Mouse (Mus musculus) activated CD4-positive, CD25-positive, alpha-beta regulatory T cell, adult 4 months (primary cell): ENCODE results near the gene Ccdc124. TPM values are rescaled to one million over a fixed set of nuclear protein-coding genes. Genes with fewer than 3 reads are reported as not detected.

Source experiments
- ATAC-seq: one replicate; pipeline ENCODE4 v1.8.0; 2017
- polyA plus RNA-seq, 2 experiments: library from polyadenylated mRNA; unstranded; fragments of 100-300 nt; shearing (Covaris generic); gene quantifications; one replicate each; pipeline ENCODE4 v1.2.1; 2017

The Ccdc124 gene
- polyA plus RNA-seq, 2 experiments from 2014 or later: 75.7 to 106 TPM

DNA sequence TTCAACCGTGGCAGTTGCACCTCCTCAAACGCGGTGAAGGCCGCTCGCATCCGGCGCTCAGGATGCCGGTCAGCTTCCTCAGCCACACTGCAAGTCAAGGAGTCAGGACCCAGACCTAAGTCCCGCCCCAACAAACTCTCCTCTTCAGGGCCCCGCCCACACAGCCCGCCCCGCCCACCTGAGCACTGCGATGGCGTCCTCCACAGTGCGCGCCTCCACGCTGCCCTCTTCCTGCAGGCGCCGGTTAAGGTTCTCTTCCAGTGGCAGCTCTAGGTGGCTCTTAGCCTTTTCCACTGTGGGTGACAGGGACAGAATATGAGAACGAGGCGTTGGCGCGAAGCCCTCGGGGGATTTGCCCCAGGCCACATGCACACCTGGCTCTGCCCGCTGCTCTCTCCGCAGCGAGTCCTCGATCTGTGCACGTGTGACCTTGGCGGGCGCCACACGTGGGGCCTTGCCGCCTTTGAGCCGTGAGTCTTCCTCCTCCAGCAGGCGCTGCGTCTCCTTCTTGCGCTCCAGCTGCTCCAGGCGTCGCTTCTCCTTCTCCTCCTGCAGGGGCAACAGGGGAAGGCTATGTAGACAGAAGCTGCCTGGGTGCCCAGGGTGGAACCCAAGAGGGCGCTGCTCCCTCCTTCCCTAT is 5.1 kb downstream of the Ccdc124 start:
- ATAC-seq: no peak

DNA sequence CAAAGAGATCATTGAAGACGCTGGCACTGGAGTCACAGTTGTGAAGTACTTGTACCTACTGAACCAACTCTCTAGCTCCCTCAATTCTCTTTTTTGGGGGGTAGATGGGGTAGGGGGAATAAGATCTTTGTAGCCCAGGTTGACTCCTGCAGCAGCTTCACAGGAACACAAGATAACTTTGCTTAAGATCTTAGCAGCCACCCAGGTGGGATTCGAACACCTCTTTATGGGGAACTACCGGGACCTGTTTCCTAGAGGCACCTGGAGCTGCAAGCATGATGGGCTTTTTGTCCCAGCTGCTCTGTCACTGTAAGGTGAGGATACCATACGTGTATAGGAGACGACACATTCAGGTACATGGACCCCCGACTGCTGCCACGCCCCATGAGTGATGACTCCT is 7.2 kb downstream of the Ccdc124 start:
- no peak for ATAC-seq

DNA sequence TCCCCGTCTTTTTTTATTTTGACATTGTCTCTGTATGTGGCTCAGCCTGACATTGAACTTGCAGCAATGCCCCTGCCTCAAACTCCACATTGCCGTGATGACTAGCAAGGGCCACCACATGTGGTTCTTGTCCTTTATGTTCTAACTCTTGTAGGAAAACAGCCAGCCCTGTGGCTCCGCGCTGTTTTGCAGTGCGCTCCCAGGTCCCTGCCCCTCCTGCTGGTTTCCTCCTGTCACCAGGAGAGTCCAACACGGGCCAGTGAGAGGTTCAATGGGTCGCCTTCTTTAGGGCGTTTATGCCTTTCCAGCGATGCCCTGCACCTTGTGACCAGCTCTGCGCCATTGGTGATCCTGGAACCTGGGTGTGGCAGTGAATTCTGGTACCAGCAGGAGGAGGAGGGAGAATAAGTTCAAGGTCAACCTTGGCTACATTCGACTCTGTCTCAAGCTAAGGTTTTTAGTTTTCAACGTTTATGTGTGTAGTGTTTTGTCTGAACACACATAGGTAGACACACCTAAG is 7.7 kb downstream of the Ccdc124 start:
- ATAC-seq: no peak

DNA sequence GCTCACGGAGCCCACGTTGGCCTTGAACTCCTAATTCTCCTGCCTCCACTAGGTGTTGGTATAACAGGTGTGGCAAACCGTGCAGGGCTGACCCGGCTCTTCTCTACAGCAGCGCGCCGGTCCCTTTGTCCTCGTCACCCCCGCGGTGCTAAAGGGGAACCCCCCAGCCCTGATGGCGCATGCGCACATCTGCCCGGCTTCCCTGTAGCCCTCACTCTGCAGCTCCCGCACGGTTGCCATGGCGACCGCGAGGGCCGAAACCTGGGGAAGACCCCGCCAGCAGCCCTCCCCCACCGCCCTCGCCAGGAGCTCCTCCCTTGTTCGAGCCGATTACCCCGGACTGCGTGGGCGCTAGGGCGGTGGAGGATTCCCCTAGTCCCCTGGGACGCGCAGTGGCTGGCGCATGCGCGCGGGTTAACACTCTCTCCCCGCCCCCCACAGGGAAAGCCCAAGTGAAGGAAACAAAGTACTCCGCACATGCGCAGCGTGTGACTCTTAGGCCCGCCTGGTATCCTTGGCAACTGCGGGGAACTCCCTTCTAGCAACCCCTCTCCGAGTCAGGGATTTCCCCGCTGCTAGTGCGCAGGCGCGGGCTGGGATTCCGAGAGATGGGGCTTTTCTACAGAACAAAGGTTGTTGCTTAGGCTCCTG is 8.3 kb downstream of the Ccdc124 start:
- peak; percentile 81 for ATAC-seq

DNA sequence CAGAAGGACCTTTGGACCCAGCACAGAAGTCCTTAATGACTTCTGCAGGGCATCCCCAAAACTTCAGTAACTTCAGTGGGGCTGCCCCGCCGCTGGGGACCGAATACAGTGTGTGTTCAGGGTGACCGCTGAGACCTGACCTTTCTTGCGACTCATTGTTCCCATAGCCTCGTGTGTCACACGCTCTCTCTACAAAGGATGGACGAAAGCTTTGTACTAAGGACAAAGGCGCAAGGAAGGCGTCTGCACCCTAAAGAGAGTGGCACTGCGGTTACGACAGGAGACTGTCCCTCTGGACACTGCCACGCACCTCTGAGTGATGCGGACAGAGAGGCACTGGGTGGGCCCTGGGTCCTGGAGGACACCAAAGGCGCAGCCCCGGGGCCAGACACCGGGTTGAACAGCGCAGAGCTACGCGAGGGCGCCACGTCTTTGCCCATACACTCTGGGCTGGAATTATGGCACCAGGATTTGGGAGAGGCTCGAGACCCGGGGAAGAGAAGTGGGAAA is 9.0 kb downstream of the Ccdc124 start:
- ATAC-seq: no peak

GRCm38 (mm10) chr8:70863956-70864711 is 9.6 kb downstream of the Ccdc124 start:
- ATAC-seq: no peak

GRCm38 (mm10) chr8:70862824-70863641 is 10.7 kb downstream of the Ccdc124 start, which contains the start of gene Kcnn1:
TSS of gene Kcnn1 (minus strand) at chr8:70863258.
- no peak for ATAC-seq

GRCm38 (mm10) chr8:70857516-70857915 is 16.2 kb downstream of the Ccdc124 start:
- ATAC-seq: no peak

- ATAC-seq: no peak
Measured at GRCm38 (mm10) chr8:70856541-70857197, 17.1 kb downstream of the Ccdc124 start.

DNA sequence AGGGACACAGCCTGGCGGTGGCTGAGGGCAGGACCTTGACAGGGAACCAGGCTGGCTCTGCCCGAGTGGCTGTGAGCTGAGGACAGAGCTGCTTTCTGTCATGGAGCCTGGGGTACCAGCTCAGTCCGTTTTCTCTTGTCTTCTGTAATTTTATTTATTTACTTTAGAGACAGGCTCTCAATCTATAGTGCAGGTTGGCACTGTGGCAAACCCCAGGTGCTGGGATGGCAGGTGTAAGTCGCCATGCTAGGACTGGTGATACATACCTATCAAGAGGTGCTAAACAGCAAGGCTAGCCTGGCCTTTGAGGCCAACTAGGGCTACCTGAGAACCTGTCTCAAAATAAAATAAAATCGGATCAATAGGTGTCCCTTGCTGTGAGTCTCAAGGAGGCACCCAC is 17.7 kb downstream of the Ccdc124 start:
- ATAC-seq: no peak

DNA sequence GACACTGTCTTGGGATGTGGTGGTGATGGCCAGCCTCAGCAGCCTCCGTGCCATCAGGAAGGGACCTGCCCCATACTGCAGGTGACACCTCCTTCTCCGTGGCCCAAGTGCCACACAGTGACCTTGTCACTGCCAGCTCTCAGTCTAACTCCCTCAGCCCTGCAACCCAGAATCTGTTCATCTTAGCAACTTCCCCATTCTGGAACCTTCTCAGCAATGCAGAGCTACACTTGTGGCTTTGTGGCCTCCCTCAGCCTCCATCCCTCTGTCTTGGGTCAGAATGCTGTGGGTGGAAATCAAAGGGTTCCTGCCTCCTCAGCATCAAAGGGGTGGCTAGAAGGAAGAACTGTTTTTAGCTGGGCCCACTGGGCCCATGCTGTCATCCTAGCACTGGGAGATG is 19.9 kb downstream of the Ccdc124 start:
- ATAC-seq: no peak

- ATAC-seq: no peak
Measured at GRCm38 (mm10) chr8:70852595-70853231, 21.0 kb downstream of the Ccdc124 start.

- ATAC-seq: no peak
Measured at GRCm38 (mm10) chr8:70851837-70852236, 21.9 kb downstream of the Ccdc124 start.

DNA sequence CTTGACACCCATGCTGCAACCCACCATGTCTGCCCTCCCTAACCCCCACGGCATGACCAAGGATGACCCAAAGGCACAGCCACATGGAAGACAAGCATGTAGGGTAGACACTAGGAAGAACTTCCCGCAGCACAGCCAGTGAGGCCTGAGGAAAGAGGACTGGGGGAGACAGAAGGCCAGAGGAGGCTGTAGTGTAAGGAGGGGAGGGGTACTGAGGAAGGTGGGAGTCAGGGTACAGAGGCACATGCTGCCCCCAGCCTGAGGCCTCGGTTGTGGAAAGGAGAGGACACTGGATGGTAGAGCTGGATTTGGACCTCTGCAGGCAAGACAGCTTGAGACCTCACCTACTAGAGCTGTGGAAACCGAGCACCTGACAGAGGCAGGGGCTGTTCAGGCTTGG is 22.8 kb downstream of the Ccdc124 start:
- ATAC-seq: no peak

GRCm38 (mm10) chr8:70850132-70850845 is 23.4 kb downstream of the Ccdc124 start:
- ATAC-seq: no peak

DNA sequence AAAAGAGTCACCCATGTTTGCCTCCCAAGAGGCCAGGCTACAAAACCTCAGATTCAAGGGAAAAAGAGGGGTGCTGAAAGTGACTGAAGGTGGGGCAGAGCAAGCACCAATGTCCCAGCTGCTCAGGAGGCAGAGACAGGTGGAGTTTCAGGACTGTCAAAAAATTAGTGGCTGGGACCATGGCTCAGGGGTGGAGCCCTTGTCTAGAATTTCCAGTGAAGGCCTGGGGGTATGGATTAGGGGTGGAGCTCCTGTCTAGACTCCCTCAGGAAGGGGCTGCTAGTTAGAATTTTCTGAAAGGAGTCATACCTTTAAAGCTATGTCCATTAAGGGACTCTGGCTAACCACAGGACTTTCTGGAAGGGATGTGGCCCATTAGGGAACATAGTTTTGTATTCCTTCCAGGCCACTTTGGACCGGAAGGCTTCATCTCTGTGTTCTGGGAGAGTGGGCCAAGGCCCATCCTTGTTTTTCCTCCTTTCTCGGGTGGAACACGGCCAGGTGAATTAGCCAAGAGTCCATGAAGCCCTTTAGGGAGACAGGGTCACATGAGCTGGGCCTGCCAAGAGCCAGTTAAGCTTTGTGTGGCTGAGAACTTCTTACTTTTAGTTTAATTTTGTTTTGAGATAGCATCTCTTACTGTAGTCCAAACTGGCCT is 24.3 kb downstream of the Ccdc124 start:
- ATAC-seq: no peak

DNA sequence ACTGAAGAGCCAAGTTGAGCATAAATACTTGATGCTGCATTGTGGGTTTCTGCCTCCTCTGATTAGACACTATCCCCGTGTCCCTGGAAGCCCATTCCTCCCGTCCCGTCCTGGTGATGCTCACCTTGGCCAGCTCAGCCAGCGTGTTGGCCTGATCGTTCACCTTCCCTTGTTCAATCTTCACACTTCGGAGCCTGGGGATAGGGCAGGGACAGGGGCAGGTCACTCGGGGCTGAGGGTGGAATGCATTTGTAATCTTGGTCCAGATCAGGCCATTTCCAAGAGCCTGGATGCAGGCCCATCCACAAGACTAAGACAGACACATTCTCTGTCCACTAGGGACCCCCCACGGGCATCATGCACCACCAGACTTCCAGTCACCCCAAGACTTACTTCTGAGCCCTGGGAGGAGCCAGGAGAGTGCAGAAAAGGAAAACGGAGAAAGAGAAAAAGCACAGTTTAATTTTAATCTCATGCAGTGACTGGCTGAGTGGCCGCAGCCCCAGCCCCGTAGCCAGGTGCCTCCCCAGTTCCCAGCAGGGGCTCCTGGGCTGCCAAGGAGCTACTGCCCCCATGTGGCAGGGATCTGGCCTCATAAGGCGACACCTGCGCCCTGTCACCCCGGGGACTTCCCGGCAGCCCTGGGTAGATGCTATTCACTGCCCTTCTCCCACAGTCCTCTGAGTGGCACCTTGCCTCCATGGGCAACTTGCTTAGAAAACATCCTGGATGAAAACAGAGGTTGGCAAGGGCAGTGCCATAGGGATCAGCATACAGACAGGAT is 27.2 kb downstream of the Ccdc124 start:
- peak; percentile 28 for ATAC-seq

- ATAC-seq: no peak
Measured at GRCm38 (mm10) chr8:70845108-70845507, 28.6 kb downstream of the Ccdc124 start.

- ATAC-seq: peak; percentile 27
Measured at GRCm38 (mm10) chr8:70844523-70844922, 29.2 kb downstream of the Ccdc124 start.
